In the genomic region with DNA sequence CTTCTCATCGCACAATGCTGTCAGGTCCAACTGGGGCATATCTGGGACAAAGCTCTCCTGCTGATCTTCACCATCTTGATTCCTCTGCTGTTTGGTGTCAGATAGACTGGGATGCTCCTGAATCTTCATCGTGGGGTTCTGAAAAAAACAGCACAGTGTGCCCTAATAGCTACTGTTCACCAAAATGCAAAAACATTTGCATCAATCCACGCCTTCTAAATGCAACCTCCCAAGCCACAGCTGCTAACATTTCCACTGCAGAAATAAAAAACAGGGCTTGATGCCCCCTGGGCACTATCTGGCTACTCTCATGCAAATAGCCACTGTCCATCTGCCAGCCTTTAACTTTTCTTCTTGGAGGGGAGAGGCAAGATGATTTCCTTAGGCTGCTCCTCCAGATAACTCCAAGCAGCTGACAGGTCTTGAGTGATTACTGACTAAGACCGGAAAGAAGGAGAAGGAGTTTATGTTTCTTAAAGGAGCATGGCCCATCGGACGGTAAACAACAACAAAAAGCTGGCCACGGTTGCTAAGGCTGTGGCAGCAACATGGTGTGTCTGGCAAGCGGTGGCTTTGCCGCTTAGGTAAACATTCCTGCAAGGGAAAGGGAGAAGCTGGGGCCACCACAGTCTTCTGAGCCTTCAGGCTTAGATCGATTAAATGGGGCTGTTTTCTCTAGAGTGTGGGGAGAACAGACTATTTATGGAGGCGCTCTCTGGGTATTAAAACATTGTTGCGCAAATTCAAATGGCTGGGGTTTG, we compare ENCODE assay signal across 9 mouse cellular contexts. TPM values are rescaled to one million over a fixed set of nuclear protein-coding genes. Genes with fewer than 3 reads are reported as not detected.
DNase-seq lines count a peak whose midpoint lies in the region; ATAC-seq lines count a peak whose summit lies in the region.
"Had no signal": no experiment of that assay in that cellular context is flagged by ENCODE, and none has a peak within 500 bp of the region (broad histone marks: within the 10 kb centered on the region; RNA-seq: fewer than 3 reads in every experiment).

No protein-coding gene starts in this region.

- H3K9ac ChIP-seq in limb, embryonic 11.5 days (ENCODE audit: low read length) = no peak overlapping the region

- intact Hi-C loops in gastrocnemius, postnatal 36 days (cut with DNase I) = no loop called here
- intact Hi-C loops in left cerebral cortex, postnatal 36 days (cut with DNase I) = no loop called here

- H3K27me3 ChIP-seq in limb, embryonic 11.5 days (ENCODE audit: control insufficient read depth, insufficient read depth, low read length) = no peaks in the 10 kb centered on the region

- H3K27ac ChIP-seq in limb, embryonic 11.5 days (replicated peaks; ENCODE audit: low read depth, low read length) = no peak overlapping the region

- no peaks in the 10 kb centered on the region for H3K36me3 ChIP-seq in limb, embryonic 11.5 days (ENCODE audit: control insufficient read depth, insufficient read depth, low read length)

- H3K9me3 ChIP-seq in limb, embryonic 11.5 days (ENCODE audit: control insufficient read depth, low read length) = no peaks in the 10 kb centered on the region

- 30% methylated on average over 12 of the region's 12 CpGs for WGBS in limb, embryonic 11.5 days

- ATAC-seq in limb, embryonic 11.5 days (ENCODE audit: insufficient number of reproducible peaks, low FRiP score, low TSS enrichment, low read depth) = no peak
- ATAC-seq in granulocyte monocyte progenitor cell, adult 5-6 weeks (replicated peaks; ENCODE audit: poor library complexity, severe bottlenecking) = no peak

- DNase-seq in gastrocnemius, postnatal 25 days = peak; percentile 7
- DNase-seq in gastrocnemius, postnatal 36 days = no peak
- peak; percentile 53 for DNase-seq in adipocyte (ENCODE audit: low spot score)
- peak; percentile 32 for DNase-seq in embryo, embryonic 10.5 days (ENCODE audit: low spot score)
- DNase-seq in limb, embryonic 11.5 days (ENCODE audit: low spot score) = peak; percentile 28
- no peak for DNase-seq in left cerebral cortex, postnatal 36 days (ENCODE audit: low spot score in 2 of 2)
- DNase-seq in urinary bladder, postnatal 4 days (ENCODE audit: low spot score in 2 of 2) = no peak
- DNase-seq: kidney, postnatal 4 days had no signal

- H3K4me1 ChIP-seq in limb, embryonic 11.5 days (ENCODE audit: control insufficient read depth, insufficient read depth, low read length) = no peaks in the 10 kb centered on the region

- H3K4me2 ChIP-seq in limb, embryonic 11.5 days (ENCODE audit: low read depth, severe bottlenecking) = no peak overlapping the region

- no peak overlapping the region for H3K4me3 ChIP-seq in limb, embryonic 11.5 days (ENCODE audit: low read depth, low read length)

RNA-seq across cellular contexts. Expression of a gene that starts 58.4 kb away (rescaled TPM):
- total RNA-seq in gastrocnemius, postnatal 25 days (2021) = under 1 TPM; 0.15 to 0.24 TPM
- not detected for total RNA-seq in gastrocnemius, postnatal 36 days (2021)
- polyA plus RNA-seq in limb, embryonic 11.5 days (2014; fragmentation: Nextera tagmentation; extraction: Ambion mirVana) = 2.5 and 4.0 TPM in 2 replicates
- not detected in 2 replicates for total RNA-seq in granulocyte monocyte progenitor cell, adult 5-6 weeks (2014; fragmentation: Nextera tagmentation)
- total RNA-seq in granulocyte monocyte progenitor cell, adult 5-6 weeks (2017) = not detected in 2 replicates
- 100 to 1,000 TPM; 302 to 341 TPM for total RNA-seq in left cerebral cortex, postnatal 36 days (2021)

RNA-seq across cellular contexts. Expression of a gene that starts 59.1 kb away (rescaled TPM):
- total RNA-seq in gastrocnemius, postnatal 25 days (2021) = 10 to 100 TPM in 1 of 2 experiments, 1 to 10 TPM in 1; 8.6 to 18.1 TPM
- 10 to 100 TPM in 1 of 2 experiments, 1 to 10 TPM in 1; 6.2 to 16.7 TPM for total RNA-seq in gastrocnemius, postnatal 36 days (2021)
- polyA plus RNA-seq in limb, embryonic 11.5 days (2014; fragmentation: Nextera tagmentation; extraction: Ambion mirVana) = 4.1 and 4.3 TPM in 2 replicates
- total RNA-seq in granulocyte monocyte progenitor cell, adult 5-6 weeks (2014; fragmentation: Nextera tagmentation) = 0.24 TPM in 1 of 2 replicates, not detected in the other
- not detected in 2 replicates for total RNA-seq in granulocyte monocyte progenitor cell, adult 5-6 weeks (2017)
- 10 to 100 TPM; 13.6 to 13.8 TPM for total RNA-seq in left cerebral cortex, postnatal 36 days (2021)

Comparison
In these comparisons a context has a peak if more than half of its experiments do, and no peak if none do; other contexts are left out.
1. DNase-seq: peak in gastrocnemius, postnatal 25 days (single experiment), adipocyte (single experiment), embryo, embryonic 10.5 days (single experiment) and limb, embryonic 11.5 days (single experiment); none in gastrocnemius, postnatal 36 days (0 of 2), left cerebral cortex, postnatal 36 days (0 of 2) and urinary bladder, postnatal 4 days (0 of 2).
2. RNA of a gene that starts 58.4 kb away (total RNA-seq): 302 to 341 TPM in left cerebral cortex, postnatal 36 days; 0.15 to 0.24 TPM in gastrocnemius, postnatal 25 days, not detected in gastrocnemius, postnatal 36 days and not detected in granulocyte monocyte progenitor cell, adult 5-6 weeks; every median in the first group is over 100 times any median in the second.
3. RNA of a gene that starts 59.1 kb away (total RNA-seq): 8.6 to 18.1 TPM in gastrocnemius, postnatal 25 days, 6.2 to 16.7 TPM in gastrocnemius, postnatal 36 days and 13.6 to 13.8 TPM in left cerebral cortex, postnatal 36 days; 0.24 TPM in granulocyte monocyte progenitor cell, adult 5-6 weeks; every median in the first group is over 4 times any median in the second.